Mouse (Mus musculus) lung, postnatal 4 days (tissue): ENCODE data around the gene Klhdc8b.

ENCODE experiments used
- DNase-seq, 2 experiments: peaks; one replicate each; pipeline ENCODE4 v3.0.0; 2021

Gene Klhdc8b

GRCm38 (mm10) chr9:108450292-108451169 lies 10.8 kb downstream of the Klhdc8b start:
- peak; percentile 40 to 47 for DNase-seq

GRCm38 (mm10) chr9:108449860-108450259 lies 11.5 kb downstream of the Klhdc8b start:
- no peak for DNase-seq

DNA sequence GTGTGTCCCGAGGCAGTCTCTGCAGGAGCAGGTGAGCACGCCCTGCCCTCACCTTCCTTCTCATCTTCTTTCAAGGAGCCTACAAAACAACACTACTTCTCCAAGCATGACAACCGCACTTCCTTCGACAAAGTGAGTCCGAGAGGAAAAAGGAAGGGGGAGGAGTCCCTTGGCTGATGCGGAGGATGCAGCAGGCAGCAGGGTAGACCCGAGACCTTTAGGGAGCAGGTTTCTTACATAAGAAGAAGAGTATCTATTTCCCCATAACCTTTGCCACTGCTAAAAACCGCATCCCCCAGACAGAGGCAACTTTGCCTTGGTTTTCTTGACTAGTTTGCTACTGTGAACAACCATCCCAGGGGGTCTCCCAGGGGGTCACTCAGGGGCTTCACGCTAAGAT lies 16.3 kb downstream of the Klhdc8b start:
- DNase-seq, result no peak

GRCm38 (mm10) chr9:108441236-108441919 lies 20.0 kb downstream of the Klhdc8b start:
- no peak for DNase-seq

- no peak for DNase-seq
Observed at GRCm38 (mm10) chr9:108440485-108440884, 20.9 kb downstream of the Klhdc8b start.

- no peak for DNase-seq
Observed at GRCm38 (mm10) chr9:108439176-108439575, 22.2 kb downstream of the Klhdc8b start.

GRCm38 (mm10) chr9:108436182-108436581 lies 25.2 kb downstream of the Klhdc8b start, which contains the start of gene BC048562:
Gene BC048562 (plus strand): TSS chr9:108436482.
- no peak for DNase-seq

DNA sequence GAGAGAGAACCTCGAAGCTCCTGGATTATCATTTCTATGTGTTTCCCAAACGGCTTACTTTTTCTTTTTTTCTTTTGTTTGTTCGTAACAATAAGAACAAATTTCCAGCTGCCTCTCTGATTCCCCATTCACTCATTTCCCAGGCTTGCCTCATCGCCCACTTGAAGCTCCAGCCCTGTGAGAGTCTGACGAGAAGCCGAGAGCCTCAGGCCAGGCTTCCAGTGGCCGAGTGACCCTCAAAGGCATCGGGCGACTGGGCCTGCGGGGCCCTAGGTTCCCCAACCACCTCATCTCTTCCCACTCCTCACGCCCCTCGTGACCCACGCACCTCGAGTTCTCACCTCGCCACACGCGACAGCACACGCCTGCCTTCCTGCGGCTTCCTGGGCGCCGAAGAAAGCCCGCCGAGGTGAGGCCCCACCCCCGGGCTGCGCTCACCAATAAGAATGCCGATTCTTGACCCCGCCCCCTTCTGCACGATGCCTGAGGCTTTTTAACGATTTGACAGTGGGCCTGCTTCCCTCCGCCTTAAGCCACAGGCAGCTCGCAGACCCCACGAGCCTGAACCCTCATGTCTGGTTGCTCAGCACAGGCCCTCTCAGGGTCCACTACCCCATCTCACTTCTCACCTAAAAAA lies 29.8 kb downstream of the Klhdc8b start:
- peak; percentile 31 to 33 for DNase-seq

DNA sequence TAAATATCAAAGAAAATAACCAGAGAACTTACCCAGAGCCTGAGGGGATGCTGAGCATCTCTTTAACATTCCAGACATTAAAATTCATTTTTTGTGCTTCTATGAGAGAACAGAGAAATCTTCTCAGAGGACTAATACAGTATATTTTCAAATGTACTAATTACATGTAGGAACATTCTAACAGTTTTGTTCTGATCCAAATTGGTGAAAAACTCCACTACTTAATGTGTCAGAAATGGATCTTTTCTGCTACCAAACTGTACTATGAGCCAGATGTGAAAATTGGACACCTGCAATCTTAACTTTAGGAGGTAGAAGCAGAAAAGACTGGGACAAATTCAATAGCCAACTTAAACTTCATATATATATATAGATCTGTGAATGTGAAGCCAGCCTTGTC lies 33.0 kb downstream of the Klhdc8b start, which contains the start of gene Ccdc36:
Gene Ccdc36 (minus strand): TSS at position 101 of the 400 bp plus-strand sequence.
- DNase-seq, result no peak

DNA sequence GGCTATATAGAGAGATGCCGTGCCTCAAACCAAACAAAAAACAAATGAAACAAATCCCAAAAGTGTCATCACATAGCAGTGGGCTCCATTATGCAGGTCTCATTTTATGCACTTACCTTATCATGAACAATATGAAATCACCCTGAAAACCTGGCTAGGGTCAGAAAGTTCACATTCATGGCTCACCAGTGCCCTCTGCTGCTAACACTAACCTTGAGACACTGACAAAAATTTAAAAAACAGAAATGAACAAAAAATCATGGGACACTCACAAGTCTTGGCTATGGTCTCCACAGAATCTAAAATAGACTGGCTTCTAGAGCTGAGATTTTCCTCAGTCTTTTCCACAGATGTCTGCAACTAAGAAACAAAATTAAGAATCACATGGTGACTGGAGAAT lies 49.2 kb downstream of the Klhdc8b start:
- peak in 1 of 2 experiments; percentile 40 for DNase-seq

- no peak for DNase-seq
Observed at GRCm38 (mm10) chr9:108411381-108411942, 49.9 kb downstream of the Klhdc8b start.

DNA sequence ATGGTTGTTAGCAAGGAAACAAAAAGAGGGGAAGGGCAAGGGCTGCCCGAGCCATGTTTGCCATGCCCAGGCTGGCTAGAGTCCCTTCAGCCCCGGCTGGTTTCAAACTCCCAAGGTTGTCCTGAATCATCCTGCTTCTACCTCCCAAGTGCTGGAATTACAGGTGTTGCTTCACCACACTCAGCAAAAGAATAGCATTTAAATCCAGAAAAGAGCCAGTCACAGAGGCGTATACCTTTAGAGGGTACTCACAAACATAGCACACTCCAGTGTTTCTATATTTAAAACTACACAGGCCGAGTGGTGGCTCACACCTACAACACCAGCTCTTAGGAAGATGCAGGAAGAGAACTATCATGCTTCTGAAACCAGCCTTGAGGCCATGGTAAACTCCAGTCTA lies 51.8 kb downstream of the Klhdc8b start:
- no peak for DNase-seq

DNA sequence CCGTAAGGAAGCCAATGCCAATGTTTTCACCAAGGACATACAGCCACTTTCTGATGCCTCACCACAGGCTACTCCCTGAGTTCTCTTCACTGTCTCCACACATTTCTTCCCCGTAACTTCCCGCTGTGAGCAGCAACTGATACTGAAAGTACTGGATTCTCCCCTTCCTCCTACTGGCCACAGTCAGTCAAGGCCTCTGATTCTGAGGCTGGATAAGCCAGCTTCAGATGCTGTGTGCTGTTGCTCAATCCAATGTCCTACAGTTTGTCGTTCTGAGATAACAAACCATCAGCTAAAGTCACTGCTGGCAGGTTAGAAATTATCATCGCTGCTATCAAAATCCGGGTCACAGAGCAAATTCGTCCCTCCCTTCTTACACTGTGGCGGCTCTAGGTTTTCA lies 56.9 kb downstream of the Klhdc8b start:
- DNase-seq, result no peak

GRCm38 (mm10) chr9:108403081-108403480 lies 58.3 kb downstream of the Klhdc8b start:
- no peak for DNase-seq

GRCm38 (mm10) chr9:108401186-108401960 lies 60.0 kb downstream of the Klhdc8b start:
- no peak for DNase-seq

DNA sequence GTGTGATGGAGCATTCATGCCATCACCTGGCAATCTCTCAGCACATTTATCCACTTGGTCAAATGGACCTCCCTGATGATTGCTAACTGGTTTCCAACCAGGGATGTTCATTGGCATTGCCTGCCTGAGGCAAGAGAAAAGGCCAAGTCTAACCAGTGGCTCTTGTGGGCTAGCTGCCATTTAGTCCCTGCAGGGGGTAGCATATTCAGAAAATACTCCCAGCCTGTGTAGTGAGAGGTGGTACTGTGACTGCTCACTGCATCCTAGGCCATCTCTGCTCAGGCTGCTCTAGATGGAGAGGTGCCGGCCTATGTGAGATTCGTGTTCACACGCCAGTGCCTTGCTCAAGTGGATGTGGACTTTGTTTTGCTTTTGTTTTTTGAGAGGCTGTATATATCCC lies 63.1 kb downstream of the Klhdc8b start:
- no peak for DNase-seq
